Mouse (Mus musculus): ENCODE results near the gene Cnot2. TPM values are rescaled to one million over a fixed set of nuclear protein-coding genes. Genes with fewer than 3 reads are reported as not detected.

The Cnot2 gene
- polyA plus RNA-seq, 1 experiment = 4.9 TPM

DNA sequence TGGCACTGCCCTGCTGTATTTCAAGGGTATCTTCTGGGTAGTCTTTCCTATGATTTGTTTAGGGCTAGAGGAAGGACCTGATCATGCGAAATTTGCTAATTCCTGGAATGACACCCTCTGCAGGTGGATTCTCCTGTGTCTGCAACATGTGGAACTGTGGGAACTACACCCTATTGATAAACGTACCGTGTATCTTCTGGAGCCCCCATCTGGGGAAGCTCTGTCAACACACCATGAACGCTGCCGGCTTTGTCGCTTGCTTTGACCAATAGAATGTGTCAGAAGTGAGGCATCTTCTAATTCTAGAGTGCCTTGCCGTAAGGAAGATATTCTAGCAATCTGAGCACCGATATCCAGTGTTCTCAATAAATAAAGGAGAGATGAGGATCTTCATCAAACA is 136.5 kb downstream of the Cnot2 start:
- no peak overlapping the region for H3K4me3 ChIP-seq (replicated peaks)
- no peaks in the 10 kb centered on the region for H3K27me3 ChIP-seq (replicated peaks)
- H3K4me1 ChIP-seq = no peaks in the 10 kb centered on the region
- TF ChIP-seq GATA1 (IDR thresholded peaks at IDR 0.05; ENCODE audit: borderline replicate concordance, low read length) (no peak), FLI1 (IDR thresholded peaks at IDR 0.05; ENCODE audit: low read length) (no peak)
- H3K9me3 ChIP-seq = peaks cover 77% of the 10 kb centered on the region
- no peaks in the 10 kb centered on the region for H3K36me3 ChIP-seq (replicated peaks; ENCODE audit: low read length)

DNA sequence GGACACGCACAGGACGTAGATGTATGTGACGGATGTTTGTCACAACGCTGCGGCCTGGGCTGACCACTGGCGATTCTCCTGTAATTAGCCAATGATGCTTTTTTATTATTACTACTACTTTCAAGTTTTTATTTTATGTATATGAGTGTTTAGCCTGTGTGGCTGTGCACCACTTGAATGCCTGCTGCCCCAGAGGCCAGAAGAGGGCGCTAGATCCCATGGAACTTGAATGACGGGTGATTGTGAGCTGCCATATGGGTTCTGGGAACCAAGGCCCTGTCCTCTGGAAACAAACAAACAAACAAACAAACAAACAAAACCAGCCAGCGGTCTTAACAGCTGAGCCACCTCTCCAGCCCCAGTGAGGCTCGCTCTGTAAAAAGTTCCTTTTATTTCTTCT is 136.9 kb downstream of the Cnot2 start:
- no peak overlapping the region for H3K4me3 ChIP-seq (replicated peaks)
- no peaks in the 10 kb centered on the region for H3K36me3 ChIP-seq (replicated peaks; ENCODE audit: low read length)
- H3K4me1 ChIP-seq = no peaks in the 10 kb centered on the region
- peaks cover 77% of the 10 kb centered on the region for H3K9me3 ChIP-seq
- no peaks in the 10 kb centered on the region for H3K27me3 ChIP-seq (replicated peaks)
- TF ChIP-seq FLI1 (IDR thresholded peaks at IDR 0.05; ENCODE audit: low read length) = no peak
- no peak for TF ChIP-seq GATA1 (IDR thresholded peaks at IDR 0.05; ENCODE audit: borderline replicate concordance, low read length)

- Histone ChIP-seq H3K36me3 (replicated peaks; ENCODE audit: low read length) (no peaks in the 10 kb centered on the region), H3K4me1 (no peaks in the 10 kb centered on the region), H3K4me3 (replicated peaks) (no peak overlapping the region), H3K9me3 (peaks cover 81% of the 10 kb centered on the region), H3K27me3 (replicated peaks) (no peaks in the 10 kb centered on the region)
- TF ChIP-seq FLI1 (IDR thresholded peaks at IDR 0.05; ENCODE audit: low read length) (no peak), GATA1 (IDR thresholded peaks at IDR 0.05; ENCODE audit: borderline replicate concordance, low read length) (no peak)
Observed at GRCm38 (mm10) chr10:116440946-116441345, 140.4 kb downstream of the Cnot2 start.

GRCm38 (mm10) chr10:116440088-116440487 is 141.2 kb downstream of the Cnot2 start:
- Histone ChIP-seq H3K4me1 (no peaks in the 10 kb centered on the region), H3K36me3 (replicated peaks; ENCODE audit: low read length) (no peaks in the 10 kb centered on the region), H3K4me3 (replicated peaks) (no peak overlapping the region), H3K27me3 (replicated peaks) (no peaks in the 10 kb centered on the region), H3K9me3 (peaks cover 84% of the 10 kb centered on the region)
- TF ChIP-seq FLI1 (IDR thresholded peaks at IDR 0.05; ENCODE audit: low read length) = no peak
- TF ChIP-seq GATA1 (IDR thresholded peaks at IDR 0.05; ENCODE audit: borderline replicate concordance, low read length) = no peak

GRCm38 (mm10) chr10:116435455-116435854 is 145.9 kb downstream of the Cnot2 start:
- Histone ChIP-seq H3K4me1 (no peaks in the 10 kb centered on the region; the same call in 1 of the 2 replicates), H3K4me3 (replicated peaks) (no peak overlapping the region), H3K36me3 (replicated peaks; ENCODE audit: low read length) (no peaks in the 10 kb centered on the region), H3K9me3 (peaks cover 70% of the 10 kb centered on the region), H3K27me3 (replicated peaks) (no peaks in the 10 kb centered on the region)
- TF ChIP-seq GATA1 (IDR thresholded peaks at IDR 0.05; ENCODE audit: borderline replicate concordance, low read length) (no peak), FLI1 (IDR thresholded peaks at IDR 0.05; ENCODE audit: low read length) (no peak)

Other genes with a start within 250 kb of the Cnot2 start
- 1.4 TPM in 1 of 2 replicates, not detected in the other for gene Kcnmb4, start 107.6 kb downstream of the Cnot2 start, polyA plus RNA-seq (2012; ENCODE audit: insufficient read depth, low replicate concordance)